Mouse (Mus musculus) intestine, postnatal 0 days (tissue): ENCODE data around the gene Ccnl2. TPM values are rescaled to one million over a fixed set of nuclear protein-coding genes. Genes with fewer than 3 reads are reported as not detected.

Experiments used
- ATAC-seq: fragments of 200-750 bp; cut with Nextera tagmentation; 2 replicates; pipeline ENCODE4 v1.8.0; 2017; ENCODE audit warnings: mild to moderate bottlenecking, moderate TSS enrichment, moderate library complexity
- H3K27ac ChIP-seq: fragments of 300-500 bp; sonication (generic); 2 replicates; pipeline ENCODE4 v1.5.1; 2014; ENCODE audit warnings: mild to moderate bottlenecking, low read depth, low read length, moderate library complexity
- H3K27me3 ChIP-seq: fragments of 300-500 bp; sonication (generic); replicated peaks from 2 replicates; pipeline ENCODE4 v1.6.1; 2014; ENCODE audit warnings: low read length, mixed read lengths; ENCODE audit not compliant: control insufficient read depth, insufficient read depth
- H3K36me3 ChIP-seq: fragments of 300-500 bp; sonication (generic); 2 replicates; pipeline ENCODE4 v1.6.1; 2014; ENCODE audit warnings: mild to moderate bottlenecking, moderate library complexity; ENCODE audit not compliant: control insufficient read depth, insufficient read depth
- H3K4me1 ChIP-seq: fragments of 300-500 bp; sonication (generic); replicated peaks from 2 replicates; pipeline ENCODE4 v1.6.1; 2014; ENCODE audit warnings: antibody characterized with exemption, low read length, mixed read lengths; ENCODE audit not compliant: control insufficient read depth, insufficient read depth
- H3K4me2 ChIP-seq: fragments of 300-500 bp; sonication (generic); replicated peaks from 2 replicates; pipeline ENCODE4 v1.6.1; 2014; ENCODE audit warnings: low read depth, mild to moderate bottlenecking, moderate library complexity
- H3K4me3 ChIP-seq: fragments of 300-500 bp; sonication (generic); 2 replicates; pipeline ENCODE4 v1.5.1; 2014; ENCODE audit warnings: low read depth, low read length
- H3K9ac ChIP-seq: fragments of 300-500 bp; sonication (generic); 2 replicates; pipeline ENCODE4 v1.6.1; 2014; ENCODE audit warnings: mild to moderate bottlenecking, low read depth, low read length
- H3K9me3 ChIP-seq: fragments of 300-500 bp; sonication (generic); 2 replicates; pipeline ENCODE4 v1.6.1; 2016; ENCODE audit warnings: mixed run types; ENCODE audit not compliant: control insufficient read depth
- CTCF ChIP-seq: sonication (generic); IDR thresholded peaks from 2 replicates; pipeline ENCODE4 v1.5.1; 2016; ENCODE audit warnings: low read depth, mild to moderate bottlenecking, control low read depth, antibody characterized with exemption, moderate library complexity
- WGBS: fragments of 180-500 bp; shearing (Covaris S2); extraction: QIAGEN DNeasy Blood & Tissue Kit; methylation state at CpG from one replicate; pipeline ENCODE4 v1.1.7; 2014; 5-methylcytosine and 5-hydroxymethylcytosine counted together
- microRNA-seq: library from miRNA; unstranded; fragments of <30 nt; microRNA quantifications from one replicate; pipeline ENCODE4, GENCODE M21; 2016
- polyA plus RNA-seq: library from polyadenylated mRNA; unstranded; fragments of >200 nt; fragmentation: Nextera tagmentation; extraction: Ambion mirVana; gene quantifications from 2 replicates; pipeline ENCODE4 v1.2.1, GENCODE M21; 2015

Ccnl2 gene
- polyA plus RNA-seq, 1 experiment from 2014 or later = 54.7 TPM

DNA sequence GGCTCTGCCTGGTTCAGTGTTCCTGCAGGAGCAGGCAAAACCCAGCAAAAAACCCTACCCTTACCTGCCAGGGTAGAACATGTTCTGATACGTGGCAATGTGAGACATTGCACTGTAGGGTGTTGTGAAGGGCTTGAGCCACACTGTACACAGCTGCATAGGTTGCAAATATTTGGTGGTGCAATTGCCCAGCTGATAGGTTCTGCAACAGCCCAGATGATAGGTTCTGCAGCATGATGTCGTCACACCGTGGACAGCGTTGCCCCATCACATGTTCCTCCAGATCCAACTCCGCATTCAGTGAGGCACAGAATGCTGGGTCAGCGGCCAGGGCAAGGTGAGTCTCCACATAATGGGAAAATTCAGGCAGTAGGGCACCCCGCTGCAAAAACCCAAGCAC is 49.5 kb downstream of the Ccnl2 start:
- TF ChIP-seq CTCF = no peak
- no peak overlapping the region for H3K4me3 ChIP-seq
- no peaks in the 10 kb centered on the region for H3K27me3 ChIP-seq
- H3K4me2 ChIP-seq = no peak overlapping the region
- H3K9ac ChIP-seq = no peak overlapping the region
- no peaks in the 10 kb centered on the region for H3K9me3 ChIP-seq
- H3K27ac ChIP-seq = no peak overlapping the region
- WGBS = 87% methylated on average over 7 of the region's 7 CpGs
- peaks cover 53% of the 10 kb centered on the region for H3K36me3 ChIP-seq
- ATAC-seq = no peak
- no peaks in the 10 kb centered on the region for H3K4me1 ChIP-seq

DNA sequence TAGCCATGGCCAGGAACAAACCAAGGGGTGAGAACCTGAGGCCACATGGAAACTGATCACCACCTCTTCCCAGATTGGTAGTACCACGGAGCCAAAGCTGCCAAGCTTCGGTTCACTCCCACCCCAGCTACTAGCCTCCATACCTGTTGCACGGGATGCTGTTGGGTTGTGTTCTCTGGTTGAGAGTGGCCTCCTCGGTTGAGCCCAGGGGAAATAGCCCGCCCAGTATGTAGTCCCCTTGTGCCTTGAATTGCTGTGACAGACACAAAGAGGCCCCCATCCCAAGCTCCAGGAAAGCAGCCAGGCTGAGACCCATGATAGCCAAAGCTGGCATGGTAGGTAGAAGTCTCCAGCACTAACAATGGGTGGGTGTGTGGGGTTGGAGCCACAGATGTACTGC is 50.7 kb downstream of the Ccnl2 start, which contains the start of gene Tas1r3:
Gene Tas1r3 (minus strand): TSS at position 362 of the 400 bp plus-strand sequence.
- H3K4me1 ChIP-seq = no peaks in the 10 kb centered on the region
- H3K9ac ChIP-seq = no peak within 1 kb of the TSS
- H3K27ac ChIP-seq = no peak within 1 kb of the TSS
- no peak within 1 kb of the TSS for H3K4me2 ChIP-seq
- 68% methylated on average over 5 of the region's 5 CpGs for WGBS
- ATAC-seq = no peak
- no peak within 1 kb of the TSS for H3K4me3 ChIP-seq
- H3K36me3 ChIP-seq = peaks cover 45% of the 10 kb centered on the region
- TF ChIP-seq CTCF = no peak
- no peaks in the 10 kb centered on the region for H3K9me3 ChIP-seq
- no peaks in the 10 kb centered on the region for H3K27me3 ChIP-seq

GRCm38 (mm10) chr4:155868614-155869298 is 56.5 kb downstream of the Ccnl2 start:
- Histone ChIP-seq H3K36me3 (peaks cover 41% of the 10 kb centered on the region), H3K4me3 (peak overlapping the region; percentile 90), H3K4me1 (no peaks in the 10 kb centered on the region), H3K9me3 (no peaks in the 10 kb centered on the region), H3K27me3 (no peaks in the 10 kb centered on the region), H3K9ac (peak overlapping the region; percentile 57), H3K4me2 (peak overlapping the region; percentile 97), H3K27ac (peak overlapping the region; percentile 74)
- TF ChIP-seq CTCF = no peak
- peak; percentile 71 for ATAC-seq
- 5% methylated on average over 22 of the region's 22 CpGs for WGBS

GRCm38 (mm10) chr4:155869317-155870033 is 57.2 kb downstream of the Ccnl2 start, which contains the start of the genes Cptp and Ints11:
Cptp (minus strand) TSS chr4:155869440.
Ints11 (plus strand) TSS chr4:155869546.
- Histone ChIP-seq H3K4me3 (peak within 1 kb of the TSS; percentile 90), H3K9ac (peak within 1 kb of the TSS; percentile 57), H3K36me3 (peaks cover 47% of the 10 kb centered on the region), H3K27ac (peak within 1 kb of the TSS; percentile 74), H3K4me2 (peak within 1 kb of the TSS; percentile 97), H3K4me1 (no peaks in the 10 kb centered on the region), H3K9me3 (no peaks in the 10 kb centered on the region), H3K27me3 (no peaks in the 10 kb centered on the region)
- ATAC-seq = peak; percentile 96
- peak; percentile 66 for TF ChIP-seq CTCF
- under 1% methylated on average over 63 of the region's 63 CpGs for WGBS

DNA sequence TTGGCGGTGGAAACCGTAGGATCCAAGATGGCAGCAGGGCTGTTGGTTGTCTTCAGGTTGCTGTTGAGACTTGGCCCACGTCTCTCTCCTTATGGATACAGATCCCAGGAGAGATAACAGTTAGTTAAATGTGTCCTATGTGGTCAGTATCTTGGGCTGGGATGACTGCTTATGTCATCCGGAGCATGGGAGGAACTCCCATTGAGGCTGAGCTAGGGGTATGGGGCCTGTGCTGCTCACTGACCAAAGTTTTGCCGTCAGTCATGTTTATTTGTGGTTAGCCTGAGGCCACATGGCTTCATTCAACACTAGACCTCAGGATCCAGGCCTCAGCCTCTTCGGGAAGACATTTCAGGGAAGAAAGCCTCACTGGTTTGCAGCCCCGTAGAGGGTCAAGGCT is 59.1 kb downstream of the Ccnl2 start:
- no peaks in the 10 kb centered on the region for H3K9me3 ChIP-seq
- no peak for ATAC-seq
- H3K4me2 ChIP-seq = no peak overlapping the region
- WGBS = 79% methylated on average over 7 of the region's 7 CpGs
- no peak overlapping the region for H3K4me3 ChIP-seq
- H3K36me3 ChIP-seq = peaks cover 43% of the 10 kb centered on the region
- no peak for TF ChIP-seq CTCF
- no peak overlapping the region for H3K27ac ChIP-seq
- H3K9ac ChIP-seq = no peak overlapping the region
- no peaks in the 10 kb centered on the region for H3K4me1 ChIP-seq
- H3K27me3 ChIP-seq = no peaks in the 10 kb centered on the region

Small RNA genes lying within 50 kb of the gene (microRNA-seq; reads per million reads assigned to microRNA genes)
- gene Gm27743 = not detected

Other genes with a start within 250 kb of the Ccnl2 start
- 5.1 and 6.1 TPM in 2 replicates for gene Slc35e2, start 211.1 kb upstream of the Ccnl2 start, polyA plus RNA-seq
- gene Cdk11b, start 187.6 kb upstream of the Ccnl2 start, polyA plus RNA-seq = 60.3 and 73.0 TPM in 2 replicates
- not detected in 2 replicates for gene Gm10563, start 167.1 kb upstream of the Ccnl2 start, polyA plus RNA-seq
- gene Mmp23, start 159.1 kb upstream of the Ccnl2 start, polyA plus RNA-seq = 31.3 and 37.0 TPM in 2 replicates
- 8.2 and 10.5 TPM in 2 replicates for gene Mib2, start 143.3 kb upstream of the Ccnl2 start, polyA plus RNA-seq
- gene Fndc10, start 118.1 kb upstream of the Ccnl2 start, polyA plus RNA-seq = 5.5 and 6.2 TPM in 2 replicates
- gene Ssu72, start 107.7 kb upstream of the Ccnl2 start, polyA plus RNA-seq = 167 and 171 TPM in 2 replicates
- gene Tmem240, start 77.7 kb upstream of the Ccnl2 start, polyA plus RNA-seq = 0.13 and 0.24 TPM in 2 replicates
- 39.6 and 40.4 TPM in 2 replicates for gene Atad3a, start 51.4 kb upstream of the Ccnl2 start, polyA plus RNA-seq
- 17.4 and 17.8 TPM in 2 replicates for gene Vwa1, start 37.8 kb upstream of the Ccnl2 start, polyA plus RNA-seq
- 0.64 and 0.68 TPM in 2 replicates for gene Tmem88b, start 26.6 kb upstream of the Ccnl2 start, polyA plus RNA-seq
- gene Ankrd65, start 22.1 kb upstream of the Ccnl2 start, polyA plus RNA-seq = not detected in 2 replicates
- gene Mrpl20, start 9.6 kb upstream of the Ccnl2 start, polyA plus RNA-seq = 203 and 212 TPM in 2 replicates
- gene Aurkaip1, start 18.8 kb downstream of the Ccnl2 start, polyA plus RNA-seq = 152 and 153 TPM in 2 replicates
- gene Mxra8, start 27.2 kb downstream of the Ccnl2 start, polyA plus RNA-seq = 38.5 and 39.9 TPM in 2 replicates
- 6.3 and 6.5 TPM in 2 replicates for gene Dvl1, start 34.9 kb downstream of the Ccnl2 start, polyA plus RNA-seq
- gene Tas1r3, start 50.9 kb downstream of the Ccnl2 start, polyA plus RNA-seq = 0.16 and 0.22 TPM in 2 replicates
- 17.4 and 19.2 TPM in 2 replicates for gene Cptp, start 57.0 kb downstream of the Ccnl2 start, polyA plus RNA-seq
- gene Ints11, start 57.1 kb downstream of the Ccnl2 start, polyA plus RNA-seq = 19.9 and 20.9 TPM in 2 replicates
- gene Pusl1, start 79.3 kb downstream of the Ccnl2 start, polyA plus RNA-seq = 23.6 and 23.8 TPM in 2 replicates
- gene Acap3, start 79.3 kb downstream of the Ccnl2 start, polyA plus RNA-seq = 4.4 TPM in 2 replicates
- gene Ube2j2, start 131.3 kb downstream of the Ccnl2 start, polyA plus RNA-seq = 101 and 104 TPM in 2 replicates
- gene C1qtnf12, start 149.8 kb downstream of the Ccnl2 start, polyA plus RNA-seq = 129 and 138 TPM in 2 replicates
- gene B3galt6, start 180.2 kb downstream of the Ccnl2 start, polyA plus RNA-seq = 5.8 and 6.0 TPM in 2 replicates
- 219 and 222 TPM in 2 replicates for gene Sdf4, start 180.4 kb downstream of the Ccnl2 start, polyA plus RNA-seq
- 0.14 and 0.35 TPM in 2 replicates for gene Tnfrsf4, start 201.4 kb downstream of the Ccnl2 start, polyA plus RNA-seq
- 0.55 and 0.56 TPM in 2 replicates for gene Tnfrsf18, start 213.7 kb downstream of the Ccnl2 start, polyA plus RNA-seq
- gene Ttll10, start 246.9 kb downstream of the Ccnl2 start, polyA plus RNA-seq = 2.1 and 2.6 TPM in 2 replicates